Mouse (Mus musculus): ENCODE measurements at regions not wholly inside any gene's neighbourhood (a gene's known extent, or its start where the extent isn't known, plus 50 kb on each side); places are given as distances from the start of the nearest gene placed in this dataset.

- DNase-seq (ENCODE audit: low spot score): no peak
These were observed 280.7 kb upstream of the Htr2a start for GRCm38 (mm10) chr14:74359663-74360552.

- DNase-seq (ENCODE audit: low spot score): no peak
These were observed 256.2 kb upstream of the Htr2a start for GRCm38 (mm10) chr14:74384481-74384880.

- DNase-seq (ENCODE audit: low spot score): no peak
These were observed 248.2 kb upstream of the Htr2a start for GRCm38 (mm10) chr14:74392419-74392818.

- no peak for DNase-seq (ENCODE audit: low spot score)
These were observed 243.4 kb upstream of the Htr2a start for GRCm38 (mm10) chr14:74397202-74397601.

- no peak for DNase-seq (ENCODE audit: low spot score)
These were observed 231.2 kb upstream of the Htr2a start for GRCm38 (mm10) chr14:74409441-74409840.

GRCm38 (mm10) chr14:74428226-74428625 is 212.4 kb upstream of the Htr2a start:
- DNase-seq (ENCODE audit: low spot score): no peak

- DNase-seq (ENCODE audit: low spot score): no peak
These were observed 176.5 kb upstream of the Htr2a start for GRCm38 (mm10) chr14:74464027-74464682.

- DNase-seq (ENCODE audit: low spot score): no peak
These were observed 145.1 kb upstream of the Htr2a start for GRCm38 (mm10) chr14:74495504-74495903.

GRCm38 (mm10) chr14:74511521-74511920 is 129.1 kb upstream of the Htr2a start:
- no peak for DNase-seq (ENCODE audit: low spot score)

- DNase-seq (ENCODE audit: low spot score): no peak
These were observed 124.2 kb upstream of the Htr2a start for GRCm38 (mm10) chr14:74516451-74516850.

GRCm38 (mm10) chr14:74519531-74519930 is 121.1 kb upstream of the Htr2a start:
- no peak for DNase-seq (ENCODE audit: low spot score)

- no peak for DNase-seq (ENCODE audit: low spot score)
These were observed 119.0 kb upstream of the Htr2a start for GRCm38 (mm10) chr14:74521669-74522068.

- no peak for DNase-seq (ENCODE audit: low spot score)
These were observed 113.4 kb upstream of the Htr2a start for GRCm38 (mm10) chr14:74527246-74527645.

- no peak for DNase-seq (ENCODE audit: low spot score)
These were observed 111.2 kb upstream of the Htr2a start for GRCm38 (mm10) chr14:74529368-74529951.

GRCm38 (mm10) chr14:74538187-74538586 is 102.5 kb upstream of the Htr2a start:
- DNase-seq (ENCODE audit: low spot score): no peak

- DNase-seq (ENCODE audit: low spot score): no peak
These were observed 96.6 kb upstream of the Htr2a start for GRCm38 (mm10) chr14:74544028-74544427.

GRCm38 (mm10) chr14:74551091-74551490 is 89.5 kb upstream of the Htr2a start:
- no peak for DNase-seq (ENCODE audit: low spot score)

GRCm38 (mm10) chr14:74553636-74554035 is 87.0 kb upstream of the Htr2a start:
- no peak for DNase-seq (ENCODE audit: low spot score)

- peak; percentile 4 for DNase-seq (ENCODE audit: low spot score)
These were observed 82.3 kb upstream of the Htr2a start for GRCm38 (mm10) chr14:74558359-74558758.

Data from urinary bladder, postnatal 14 days (tissue).